Mouse (Mus musculus): ENCODE data around the gene Rora.

DNA sequence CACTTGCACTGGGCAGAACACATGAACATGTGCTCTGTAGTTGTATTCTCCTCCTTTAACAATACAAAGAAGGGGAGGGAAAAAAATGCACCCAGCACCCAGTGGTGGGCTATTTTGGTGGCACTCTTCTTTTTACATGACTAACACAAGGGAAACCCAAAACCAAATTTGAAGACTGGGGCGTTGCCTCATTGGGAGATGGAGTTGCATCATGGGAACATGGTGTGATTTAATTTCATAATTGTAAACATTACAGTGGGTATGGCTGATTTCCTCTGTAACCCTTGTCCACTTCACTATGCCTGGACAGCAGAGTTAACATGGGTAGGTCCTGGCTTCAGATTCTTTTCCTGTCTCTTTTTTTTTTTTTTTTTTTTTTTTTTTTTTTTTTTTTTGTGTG is 634.5 kb downstream of the Rora start:
- TF ChIP-seq CTCF (conservative IDR thresholded peaks at IDR 0.05; ENCODE audit: low read length) (no peak), POU5F1 (IDR thresholded peaks at IDR 0.05; ENCODE audit: borderline replicate concordance, low read length) (no peak), NANOG (IDR thresholded peaks at IDR 0.05; ENCODE audit: borderline replicate concordance, low read length) (no peak)

Data from E14TG2a.4 (cell line).